Mouse (Mus musculus): Measurements from ENCODE around the gene Tnnc2. TPM values are rescaled to one million over a fixed set of nuclear protein-coding genes. Genes with fewer than 3 reads are reported as not detected.
A peak's percentile ranks its signal among the peaks of the same experiment; 100 is the strongest.

Tnnc2 gene
- 5.8 and 10.7 TPM in 2 replicates for polyA plus RNA-seq (2015; fragmentation: Nextera tagmentation; extraction: Ambion mirVana)

GRCm38 (mm10) chr2:164779481-164780086 lies at the start of gene Tnnc2:
Gene Tnnc2, minus strand, starts transcription at chr2:164779967.
- DNase-seq (ENCODE audit: low spot score): no peak

DNA sequence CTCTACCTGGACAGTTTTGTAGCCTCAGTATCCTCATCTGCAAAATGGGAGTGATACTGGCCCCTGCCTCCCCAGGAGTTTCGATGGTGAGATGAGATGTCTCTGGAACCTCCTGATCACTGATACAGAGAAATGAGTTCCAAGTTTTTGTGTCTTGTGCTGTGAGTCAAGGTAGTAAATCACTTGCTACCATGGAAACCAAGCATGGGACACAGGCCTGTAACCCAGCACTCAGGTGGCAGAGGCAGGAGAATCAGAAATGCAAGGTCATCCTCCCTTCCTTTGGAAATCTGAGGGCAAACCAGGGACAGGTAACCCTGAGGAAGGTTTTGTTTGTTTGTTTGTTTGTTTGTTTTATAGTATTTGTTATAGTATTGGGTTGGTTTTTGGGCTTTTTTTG lies 49.3 kb upstream of the Tnnc2 start:
- DNase-seq (ENCODE audit: low spot score): no peak

GRCm38 (mm10) chr2:164828437-164828836 lies 48.7 kb upstream of the Tnnc2 start, which contains the start of gene Spata25:
Gene Spata25, minus strand, starts transcription at chr2:164828537.
- no peak for DNase-seq (ENCODE audit: low spot score)

GRCm38 (mm10) chr2:164827146-164827850 lies 47.5 kb upstream of the Tnnc2 start:
- DNase-seq (ENCODE audit: low spot score): no peak

DNA sequence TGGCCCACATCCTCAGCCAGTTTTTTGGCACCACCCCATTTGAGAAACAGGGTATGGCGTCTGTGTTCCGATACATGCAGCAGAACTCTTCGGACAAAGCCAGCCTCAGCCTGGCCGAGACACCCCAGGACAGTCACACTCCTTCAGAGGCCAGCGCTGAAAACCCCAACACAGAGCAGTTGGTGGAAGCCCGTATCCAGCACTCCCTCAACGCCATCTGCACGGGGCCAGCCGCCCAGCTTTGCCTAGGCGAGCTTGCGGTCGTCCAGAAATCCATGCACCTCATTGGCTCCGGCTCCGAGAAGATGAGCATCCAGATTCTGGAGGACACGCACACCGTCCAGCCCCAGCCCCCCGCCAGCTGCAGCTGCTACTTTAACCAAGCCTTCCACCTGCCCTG lies 45.8 kb upstream of the Tnnc2 start:
- DNase-seq (ENCODE audit: low spot score): no peak

DNA sequence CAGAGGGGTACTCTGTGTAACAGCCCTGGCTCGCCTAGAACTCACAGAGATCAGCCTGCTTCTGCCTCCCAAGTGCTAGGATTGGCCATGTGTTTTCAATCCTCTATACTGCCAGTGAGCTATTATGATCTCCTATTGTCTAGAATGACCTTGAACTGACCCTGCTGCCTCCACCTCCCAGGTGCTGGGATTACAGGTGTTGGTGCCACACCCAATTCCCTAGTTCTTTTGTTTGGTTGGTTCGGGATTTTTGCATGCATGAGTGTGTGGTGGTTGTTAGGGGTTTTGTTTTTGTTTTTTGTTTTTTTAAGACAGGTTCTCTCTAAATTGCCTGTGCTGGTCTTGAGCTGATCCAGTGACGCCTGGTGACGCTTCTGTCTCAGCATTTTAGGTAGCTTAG lies 44.2 kb upstream of the Tnnc2 start:
- no peak for DNase-seq (ENCODE audit: low spot score)

GRCm38 (mm10) chr2:164823181-164823585 lies 43.4 kb upstream of the Tnnc2 start:
- peak; percentile 34 for DNase-seq (ENCODE audit: low spot score)

GRCm38 (mm10) chr2:164822636-164823165 lies 42.9 kb upstream of the Tnnc2 start, which contains the start of gene Zswim1:
Gene Zswim1, plus strand, starts transcription at chr2:164822686.
- DNase-seq (ENCODE audit: low spot score): peak; percentile 97

DNA sequence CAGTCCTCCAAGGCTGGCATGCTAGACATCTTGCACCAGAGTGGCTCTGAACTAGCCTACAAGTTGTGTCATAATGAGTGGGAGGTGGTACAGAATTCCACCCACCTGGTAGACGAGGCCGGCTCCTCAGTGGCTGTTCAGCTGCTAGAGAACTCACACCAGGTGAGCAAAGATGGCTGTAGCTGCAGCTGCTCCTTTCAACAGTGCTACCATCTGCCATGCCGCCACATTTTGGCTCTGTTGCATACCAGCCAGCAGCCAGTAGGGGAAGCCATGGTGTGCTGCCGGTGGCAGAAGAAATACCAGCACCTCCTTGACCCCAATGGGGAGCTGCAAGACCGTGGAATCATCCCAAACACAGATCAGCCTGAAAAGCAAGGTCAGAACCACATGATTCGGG lies 41.3 kb upstream of the Tnnc2 start:
- no peak for DNase-seq (ENCODE audit: low spot score)

- no peak for DNase-seq (ENCODE audit: low spot score)
Measured at GRCm38 (mm10) chr2:164817703-164818102, 37.9 kb upstream of the Tnnc2 start.

DNA sequence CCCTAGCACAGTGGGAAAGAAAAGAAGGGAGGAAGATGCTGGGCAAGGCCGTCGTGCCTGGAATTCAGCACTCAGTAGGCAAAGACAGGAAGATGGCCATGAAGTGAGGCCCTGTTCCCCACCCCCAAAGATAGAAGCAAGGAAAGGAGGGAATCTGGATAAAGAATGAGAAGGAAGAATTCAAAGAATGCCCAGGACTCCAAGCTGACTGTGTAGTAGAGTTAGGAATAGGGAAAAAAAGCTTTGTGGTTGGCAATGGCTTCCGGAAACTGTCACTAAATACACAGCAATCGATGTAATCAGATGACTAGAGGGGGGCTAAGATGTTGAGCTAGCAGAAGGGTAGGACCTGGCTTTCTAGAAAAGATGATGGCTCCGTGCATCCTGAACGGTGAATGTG lies 37.4 kb upstream of the Tnnc2 start:
- no peak for DNase-seq (ENCODE audit: low spot score)

DNA sequence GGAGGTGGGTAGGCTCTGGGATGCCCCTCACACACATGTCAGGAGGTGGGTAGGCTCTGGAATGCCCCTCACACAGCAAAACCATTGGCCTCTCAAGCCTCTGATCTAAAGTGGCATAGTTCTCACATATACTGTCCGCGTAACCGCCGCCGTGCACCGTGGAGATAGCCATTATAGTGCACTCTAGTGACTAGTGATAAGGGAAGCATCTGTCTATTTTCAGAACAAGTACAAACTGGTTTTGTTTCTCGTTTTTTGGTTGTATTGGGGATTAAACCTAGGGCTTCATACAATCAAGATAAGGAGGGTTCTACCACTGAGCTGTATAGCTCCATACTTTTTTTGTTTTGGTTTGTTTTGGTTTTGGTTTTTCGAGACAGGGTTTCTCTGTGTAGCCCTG lies 36.1 kb upstream of the Tnnc2 start:
- DNase-seq (ENCODE audit: low spot score): no peak

DNA sequence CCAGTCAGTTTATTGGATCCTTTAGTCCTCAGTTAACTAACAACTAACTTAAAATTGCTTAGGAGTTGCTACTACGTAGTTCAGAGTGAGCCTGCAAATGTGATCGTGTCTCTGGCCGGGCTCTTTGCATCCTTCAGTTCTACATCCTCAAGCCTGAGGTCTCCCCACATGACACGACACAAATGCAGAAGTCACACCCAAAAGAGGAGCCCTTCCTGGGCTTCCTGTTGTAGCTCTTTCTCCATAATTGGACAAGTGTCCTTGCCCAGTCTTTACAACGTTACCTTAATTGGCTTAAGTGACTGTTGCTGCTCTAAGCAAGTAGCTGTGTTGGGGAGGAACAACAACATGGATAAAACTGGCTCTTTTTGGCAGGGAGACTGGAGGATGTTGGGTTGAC lies 35.6 kb upstream of the Tnnc2 start:
- no peak for DNase-seq (ENCODE audit: low spot score)

DNA sequence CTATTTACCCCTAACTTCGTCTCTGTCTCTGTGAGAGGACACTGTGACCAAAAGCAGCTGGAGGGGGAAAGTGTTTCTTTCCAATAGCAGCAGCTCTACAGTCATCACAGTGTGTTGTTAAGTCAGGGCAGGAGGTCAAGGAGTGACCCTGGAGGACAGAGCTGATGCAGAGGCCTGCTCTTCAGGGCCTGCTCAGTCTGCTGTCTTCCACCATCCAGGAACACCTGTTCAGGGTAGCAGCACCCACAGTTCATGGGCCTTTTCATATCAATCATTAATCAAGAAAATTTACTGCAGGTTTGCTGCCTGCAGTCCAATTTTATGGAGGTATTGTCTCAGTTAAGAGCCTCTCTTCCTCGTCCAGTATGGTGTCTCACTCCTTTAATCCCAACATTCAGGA lies 33.8 kb upstream of the Tnnc2 start:
- DNase-seq (ENCODE audit: low spot score): no peak

DNA sequence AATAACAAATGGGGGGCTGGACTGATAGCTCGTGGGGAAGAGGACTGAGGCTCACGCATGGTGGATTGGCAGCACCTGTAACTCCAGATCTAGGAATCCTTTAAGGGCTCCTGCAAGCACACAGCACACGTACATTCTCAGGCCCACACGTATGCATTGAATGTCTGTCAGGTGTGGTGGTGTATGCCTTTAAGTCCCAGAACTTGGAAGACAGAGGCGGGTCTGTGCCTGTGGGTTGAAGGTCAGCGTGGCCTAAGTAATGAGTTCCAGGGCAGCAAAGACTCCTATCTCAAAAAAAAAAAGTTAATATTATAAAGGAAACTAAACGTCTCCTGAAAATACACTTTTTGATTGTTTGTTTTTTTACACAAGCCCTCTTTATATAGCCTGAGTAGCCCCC lies 26.8 kb upstream of the Tnnc2 start:
- no peak for DNase-seq (ENCODE audit: low spot score)

- no peak for DNase-seq (ENCODE audit: low spot score)
Measured at GRCm38 (mm10) chr2:164805332-164805718, 25.6 kb upstream of the Tnnc2 start.

GRCm38 (mm10) chr2:164804533-164805331 lies 25.0 kb upstream of the Tnnc2 start, which contains the start of the genes Acot8 and Zswim3:
Gene Acot8, minus strand, starts transcription at chr2:164804882.
Gene Zswim3, plus strand, starts transcription at chr2:164805098.
- DNase-seq (ENCODE audit: low spot score): peak; percentile 100

DNA sequence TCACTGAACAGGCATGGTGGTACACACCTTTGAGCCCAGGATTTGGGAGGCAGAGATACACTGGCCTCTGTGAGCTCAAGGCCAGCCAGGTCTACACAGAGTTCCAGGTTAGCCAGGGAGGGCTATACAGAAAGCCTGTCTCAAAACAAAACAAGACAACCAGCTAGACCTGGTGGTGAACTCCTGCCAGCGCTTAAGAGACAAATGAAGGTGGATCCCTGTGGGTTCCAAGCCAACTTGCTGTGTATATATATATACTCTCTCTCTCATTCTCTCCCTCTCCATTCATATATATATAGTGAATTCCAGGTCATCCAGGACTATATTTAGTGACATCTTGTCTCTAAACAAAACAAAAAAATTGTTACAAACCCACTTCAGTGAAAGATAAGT lies 24.1 kb upstream of the Tnnc2 start:
- DNase-seq (ENCODE audit: low spot score): no peak

DNA sequence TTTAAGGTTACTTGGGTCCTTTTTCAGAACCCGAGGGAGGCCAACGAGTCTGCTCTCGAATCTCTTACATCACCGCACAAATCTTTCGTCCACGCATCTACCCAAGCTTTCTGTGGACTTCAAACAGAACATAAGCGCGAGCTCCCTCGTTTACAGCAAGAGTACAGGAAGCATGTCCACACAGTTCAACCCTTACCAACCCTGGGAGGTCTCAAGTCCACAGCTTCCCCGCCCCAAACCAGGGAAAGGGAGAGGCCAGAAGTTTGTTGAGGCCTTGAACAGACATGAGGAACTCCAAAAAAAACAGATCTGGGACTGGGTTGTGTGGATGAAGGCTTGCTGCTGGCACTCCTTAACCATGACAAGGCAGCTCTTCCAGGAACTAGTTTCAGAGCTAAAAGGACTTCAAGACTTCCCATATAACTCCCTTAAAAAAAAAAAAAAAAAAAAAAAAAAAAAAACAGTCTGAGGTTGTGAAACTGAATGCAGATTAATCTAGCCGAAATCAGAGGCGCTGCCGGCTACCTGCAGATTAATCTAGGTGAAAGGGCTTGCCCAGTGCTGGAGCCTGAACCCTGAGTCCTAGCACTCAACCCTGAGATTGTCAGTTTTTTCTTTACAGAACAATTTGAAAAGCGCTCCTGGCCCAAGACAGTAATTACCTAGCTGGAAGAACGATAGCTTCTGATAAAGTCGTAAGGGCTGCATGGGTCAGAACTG lies 23.6 kb upstream of the Tnnc2 start:
- DNase-seq (ENCODE audit: low spot score): no peak

DNA sequence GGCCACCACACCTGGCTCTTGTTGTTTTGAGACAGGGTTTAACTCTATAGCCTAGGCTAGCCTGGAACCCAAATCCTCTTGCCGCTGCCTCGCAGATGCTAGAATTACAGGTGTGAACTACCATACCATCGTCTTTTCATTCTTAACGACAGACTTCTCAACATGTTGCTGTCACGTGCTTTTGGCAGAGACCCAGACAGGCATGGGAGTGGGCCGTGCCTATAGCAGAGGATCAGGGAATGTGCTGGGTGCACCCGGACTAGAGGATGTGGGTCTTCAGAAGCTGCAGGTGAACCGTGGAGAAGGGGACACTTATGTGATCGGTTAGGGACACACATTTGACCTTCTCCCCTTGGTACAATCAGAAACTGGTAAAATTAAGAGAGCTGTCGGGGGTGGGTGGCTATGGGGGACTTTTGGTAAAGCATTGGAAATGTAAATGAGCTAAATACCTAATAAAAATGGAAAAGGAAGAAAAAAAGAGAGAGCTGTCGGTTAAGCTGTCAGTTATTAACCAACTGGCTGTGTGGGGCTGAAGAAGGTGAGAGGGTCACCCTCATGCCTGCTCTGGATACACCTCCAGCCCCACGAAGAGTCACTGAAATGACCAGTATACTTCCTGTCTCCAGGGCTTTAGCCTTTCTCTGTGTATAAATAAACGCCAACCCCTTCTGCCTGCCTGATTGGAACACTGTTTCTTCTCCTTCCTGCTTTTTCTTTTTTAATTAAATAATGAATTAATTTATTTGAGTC lies 20.7 kb upstream of the Tnnc2 start:
- DNase-seq (ENCODE audit: low spot score): no peak
